Mouse (Mus musculus): ENCODE data around the gene Ensa. TPM values are rescaled to one million over a fixed set of nuclear protein-coding genes. Genes with fewer than 3 reads are reported as not detected.

The Ensa gene
- total and polyA plus RNA-seq, 3 experiments = 17.4 to 77.7 (median 71.5) TPM

GRCm38 (mm10) chr3:95680673-95681072, 55.9 kb downstream of the Ensa start:
- H3K4me1 ChIP-seq (ENCODE audit: control insufficient read depth, insufficient read depth, low read length) = peaks cover 19% of the 10 kb centered on the region
- WGBS = 86% methylated on average over 6 of the region's 6 CpGs

GRCm38 (mm10) chr3:95681365-95681764, 56.6 kb downstream of the Ensa start:
- H3K36me3 ChIP-seq (ENCODE audit: control insufficient read depth, insufficient read depth, low read length) = peaks cover 3% of the 10 kb centered on the region; the same call in 1 of the 2 replicates
- no peak overlapping the region for H3K4me3 ChIP-seq
- WGBS = 43% methylated on average over 11 of the region's 11 CpGs
- H3K9ac ChIP-seq (ENCODE audit: low read depth, low read length) = no peak overlapping the region
- DNase-seq = no peak
- H3K4me1 ChIP-seq (ENCODE audit: control insufficient read depth, insufficient read depth, low read length) = peaks cover 16% of the 10 kb centered on the region
- no peaks in the 10 kb centered on the region for H3K27me3 ChIP-seq (ENCODE audit: control insufficient read depth, insufficient read depth, low read length)
- H3K27ac ChIP-seq = no peak overlapping the region
- TF ChIP-seq POLR2A (IDR thresholded peaks at IDR 0.05; ENCODE audit: insufficient read depth, low read depth, low read length) (no peak), CTCF (IDR thresholded peaks at IDR 0.05) (no peak), EP300 (IDR thresholded peaks at IDR 0.05; ENCODE audit: insufficient read depth, low read depth, low read length) (no peak)
- intact Hi-C loops (cut with DNase I) = no loop called here
- H3K79me2 ChIP-seq (replicated peaks; ENCODE audit: control insufficient read depth, insufficient read depth, low read length) = no peaks in the 10 kb centered on the region

More at GRCm38 (mm10) chr3:95680673-95681072, 55.9 kb downstream of the Ensa start:
- Histone ChIP-seq H3K9ac (ENCODE audit: low read depth, low read length) (no peak overlapping the region), H3K27me3 (ENCODE audit: control insufficient read depth, insufficient read depth, low read length) (no peaks in the 10 kb centered on the region), H3K27ac (no peak overlapping the region), H3K36me3 (ENCODE audit: control insufficient read depth, insufficient read depth, low read length) (peaks cover 5% of the 10 kb centered on the region; the same call in 1 of the 2 replicates), H3K4me3 (no peak overlapping the region), H3K79me2 (replicated peaks; ENCODE audit: control insufficient read depth, insufficient read depth, low read length) (no peaks in the 10 kb centered on the region)
- DNase-seq = no peak
- intact Hi-C loops (cut with DNase I) = no loop called here
- TF ChIP-seq EP300 (IDR thresholded peaks at IDR 0.05; ENCODE audit: insufficient read depth, low read depth, low read length) (no peak), CTCF (IDR thresholded peaks at IDR 0.05) (no peak), POLR2A (IDR thresholded peaks at IDR 0.05; ENCODE audit: insufficient read depth, low read depth, low read length) (no peak)

Other genes with a start within 250 kb of the Ensa start
- not detected for gene 4930558C23Rik, start 222.2 kb upstream of the Ensa start, total RNA-seq (2021)
- gene 4930558C23Rik, start 222.2 kb upstream of the Ensa start, polyA plus RNA-seq (2012; rRNA removed) = 0.26 TPM in 1 of 2 replicates, not detected in the other
- 10 to 100 TPM; 37.4 to 41.5 TPM for gene Arnt, start 190.6 kb upstream of the Ensa start, total RNA-seq (2021)
- gene Arnt, start 190.6 kb upstream of the Ensa start, polyA plus RNA-seq (2012; rRNA removed) = 26.2 and 34.1 TPM in 2 replicates
- 1 to 10 TPM; 7.4 to 8.7 TPM for gene Ctsk, start 125.7 kb upstream of the Ensa start, total RNA-seq (2021)
- gene Ctsk, start 125.7 kb upstream of the Ensa start, polyA plus RNA-seq (2012; rRNA removed) = 5.4 and 9.1 TPM in 2 replicates
- gene Ctss, start 98.2 kb upstream of the Ensa start, total RNA-seq (2021) = 10 to 100 TPM; 15.3 to 16.5 TPM
- 10.3 and 12.4 TPM in 2 replicates for gene Ctss, start 98.2 kb upstream of the Ensa start, polyA plus RNA-seq (2012; rRNA removed)
- not detected for gene Hormad1, start 65.3 kb upstream of the Ensa start, total RNA-seq (2021)
- not detected in 2 replicates for gene Hormad1, start 65.3 kb upstream of the Ensa start, polyA plus RNA-seq (2012; rRNA removed)
- 10 to 100 TPM; 15.6 to 17.8 TPM for gene Golph3l, start 36.1 kb upstream of the Ensa start, total RNA-seq (2021)
- gene Golph3l, start 36.1 kb upstream of the Ensa start, polyA plus RNA-seq (2012; rRNA removed) = 6.0 and 11.5 TPM in 2 replicates
- 100 to 1,000 TPM; 134 to 139 TPM for gene Mcl1, start 33.8 kb downstream of the Ensa start, total RNA-seq (2021)
- 39.1 and 64.4 TPM in 2 replicates for gene Mcl1, start 33.8 kb downstream of the Ensa start, polyA plus RNA-seq (2012; rRNA removed)
- 10 to 100 TPM; 39.2 to 51.4 TPM for gene Adamtsl4, start 62.9 kb downstream of the Ensa start, total RNA-seq (2021)
- 36.2 and 46.2 TPM in 2 replicates for gene Adamtsl4, start 62.9 kb downstream of the Ensa start, polyA plus RNA-seq (2012; rRNA removed)
- 10 to 100 TPM; 54.4 to 61.9 TPM for gene Ecm1, start 114.6 kb downstream of the Ensa start, total RNA-seq (2021)
- gene Ecm1, start 114.6 kb downstream of the Ensa start, polyA plus RNA-seq (2012; rRNA removed) = 173 and 200 TPM in 2 replicates
- gene Tars2, start 135.2 kb downstream of the Ensa start, total RNA-seq (2021) = 10 to 100 TPM; 42.1 to 45.3 TPM
- 31.3 and 54.4 TPM in 2 replicates for gene Tars2, start 135.2 kb downstream of the Ensa start, polyA plus RNA-seq (2012; rRNA removed)
- gene Rprd2, start 193.9 kb downstream of the Ensa start, total RNA-seq (2021) = 10 to 100 TPM; 35.5 to 47.7 TPM
- 12.1 and 13.9 TPM in 2 replicates for gene Rprd2, start 193.9 kb downstream of the Ensa start, polyA plus RNA-seq (2012; rRNA removed)
- 10 to 100 TPM; 19.4 to 24.0 TPM for gene Prpf3, start 230.9 kb downstream of the Ensa start, total RNA-seq (2021)
- gene Prpf3, start 230.9 kb downstream of the Ensa start, polyA plus RNA-seq (2012; rRNA removed) = 9.3 and 13.2 TPM in 2 replicates
- gene Mrps21, start 246.5 kb downstream of the Ensa start, total RNA-seq (2021) = 100 to 1,000 TPM; 314 to 350 TPM
- gene Mrps21, start 246.5 kb downstream of the Ensa start, polyA plus RNA-seq (2012; rRNA removed) = 174 and 218 TPM in 2 replicates

All from heart, adult 2 months (tissue).